Mouse (Mus musculus) Muller cell, postnatal 12 days (primary cell): ENCODE results near the gene Cat.
A peak's percentile ranks its signal among the peaks of the same experiment; 100 is the strongest.

Source experiments
- DNase-seq: peaks from one replicate; pipeline ENCODE4 v3.0.0-alpha.2; 2015; ENCODE audit errors: inconsistent ontology term

Gene Cat

GRCm38 (mm10) chr2:103439071-103439622 is 45.8 kb downstream of the Cat start:
- DNase-seq: no peak

GRCm38 (mm10) chr2:103436534-103436933 is 48.4 kb downstream of the Cat start:
- no peak for DNase-seq

GRCm38 (mm10) chr2:103435110-103435509 is 49.9 kb downstream of the Cat start:
- DNase-seq: no peak

GRCm38 (mm10) chr2:103432695-103433275 is 52.2 kb downstream of the Cat start:
- no peak for DNase-seq

- DNase-seq: no peak
These were observed 54.2 kb downstream of the Cat start for GRCm38 (mm10) chr2:103430712-103431111.

- DNase-seq: no peak
These were observed 56.6 kb downstream of the Cat start for GRCm38 (mm10) chr2:103428356-103428755.

- no peak for DNase-seq
These were observed 59.4 kb downstream of the Cat start for GRCm38 (mm10) chr2:103425456-103426063.

- peak; percentile 53 for DNase-seq
These were observed 60.5 kb downstream of the Cat start for GRCm38 (mm10) chr2:103424349-103425026.

GRCm38 (mm10) chr2:103423884-103424283 is 61.1 kb downstream of the Cat start:
- DNase-seq: no peak

GRCm38 (mm10) chr2:103420650-103421507 is 64.1 kb downstream of the Cat start:
- peak; percentile 68 for DNase-seq

- no peak for DNase-seq
These were observed 69.2 kb downstream of the Cat start for GRCm38 (mm10) chr2:103415774-103416173.

- DNase-seq: no peak
These were observed 71.6 kb downstream of the Cat start for GRCm38 (mm10) chr2:103413381-103413780.

GRCm38 (mm10) chr2:103411816-103412215 is 73.1 kb downstream of the Cat start:
- DNase-seq: no peak

GRCm38 (mm10) chr2:103411348-103411747 is 73.6 kb downstream of the Cat start, which contains the start of gene Elf5:
Gene Elf5, plus strand, starts transcription at chr2:103411688.
- peak; percentile 39 for DNase-seq

GRCm38 (mm10) chr2:103406239-103406638 is 78.7 kb downstream of the Cat start:
- no peak for DNase-seq
